Mouse (Mus musculus): ENCODE measurements around the gene Omp.

DNA sequence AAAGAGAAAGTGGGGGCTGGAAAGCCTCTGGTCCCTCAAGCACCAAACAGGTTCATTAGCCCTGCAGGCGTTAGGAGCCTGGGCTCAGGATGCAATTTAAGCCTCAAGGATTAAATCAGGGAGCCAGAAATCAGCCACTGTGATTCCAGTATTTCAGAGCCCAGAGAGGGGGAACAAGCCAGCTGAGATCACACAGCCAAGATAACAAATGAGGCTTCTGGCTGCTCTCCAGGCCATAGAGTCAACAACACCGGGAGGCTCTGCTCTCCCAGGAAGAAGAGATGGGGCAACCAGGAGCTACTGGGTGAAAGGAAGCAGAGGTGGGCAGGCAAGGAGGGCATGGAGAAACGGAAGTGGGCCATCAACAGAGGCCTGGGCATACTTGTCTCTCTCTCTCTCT, 18.4 kb upstream of the Omp start:
- no peak for TF ChIP-seq CTCF (conservative IDR thresholded peaks at IDR 0.05 in 1 of 2, IDR thresholded peaks at IDR 0.05 in 1 of 2; ENCODE audit: low read depth in 2 of 2, low read length in 2 of 2)
- no peak for TF ChIP-seq EP300 (IDR thresholded peaks at IDR 0.05; ENCODE audit: low read length)
- no peak for TF ChIP-seq MAX (IDR thresholded peaks at IDR 0.05; ENCODE audit: low read length)
- TF ChIP-seq ZMIZ1 (IDR thresholded peaks at IDR 0.05; ENCODE audit: low read depth, low read length) = no peak
- TF ChIP-seq POLR2A (IDR thresholded peaks at IDR 0.05; ENCODE audit: low read depth, low read length) = no peak
- TF ChIP-seq NELFE (IDR thresholded peaks at IDR 0.05; ENCODE audit: low read depth, low read length) = no peak
- no peak for TF ChIP-seq E2F4 (IDR thresholded peaks at IDR 0.05; ENCODE audit: insufficient replicate concordance, low read depth, low read length)
- no peak for TF ChIP-seq USF2 (conservative IDR thresholded peaks at IDR 0.05; ENCODE audit: low read depth, low read length)
- no peak for TF ChIP-seq NRF1 (IDR thresholded peaks at IDR 0.05; ENCODE audit: low read depth, low read length)
- no peak for TF ChIP-seq MEF2A (IDR thresholded peaks at IDR 0.05; ENCODE audit: borderline replicate concordance, low read depth, low read length)
- TF ChIP-seq RCOR1 (conservative IDR thresholded peaks at IDR 0.05; ENCODE audit: low read depth, low read length) = no peak
